Mouse (Mus musculus): ENCODE measurements around the gene Gng7.

GRCm38 (mm10) chr10:81033586-81033985 is 18.8 kb upstream of the Gng7 start:
- TF ChIP-seq CTCF (IDR thresholded peaks at IDR 0.05; ENCODE audit: low read depth) = no peak
- TF ChIP-seq EP300 (IDR thresholded peaks at IDR 0.05; ENCODE audit: low read depth) = no peak
